Mouse (Mus musculus): Measurements from ENCODE around the gene Echs1.

Gene Echs1

GRCm38 (mm10) chr7:140115583-140116328 lies 520 bp downstream of the Echs1 start, which contains the start of gene Paox:
Paox (plus strand) TSS chr7:140115799.
- DNase-seq (ENCODE audit: low spot score in 2 of 2) = no peak

DNA sequence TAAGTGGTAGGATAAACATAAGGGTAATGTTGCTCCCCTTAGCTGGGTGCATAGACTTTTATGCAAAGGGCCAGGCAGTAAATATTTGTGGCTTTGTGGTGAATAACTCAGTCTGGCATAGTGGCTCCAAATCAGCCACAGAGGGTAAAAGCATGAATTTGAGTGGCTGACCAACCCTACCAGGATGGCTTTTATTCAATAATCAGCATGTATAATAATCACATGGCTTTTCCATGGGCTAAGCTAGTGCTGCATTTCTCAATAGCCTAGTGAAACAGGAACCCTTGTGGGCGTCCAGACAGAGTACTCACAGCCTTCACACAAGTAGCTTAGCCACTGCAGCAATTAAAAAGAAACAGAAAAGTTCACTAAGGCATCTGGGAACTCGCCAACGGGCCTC lies 4.3 kb downstream of the Echs1 start:
- no peak for DNase-seq (ENCODE audit: low spot score in 2 of 2)

- DNase-seq (ENCODE audit: low spot score in 2 of 2) = no peak
Observed at GRCm38 (mm10) chr7:140104009-140104408, 12.3 kb downstream of the Echs1 start.

GRCm38 (mm10) chr7:140101993-140102860 lies 14.0 kb downstream of the Echs1 start, which contains the start of gene Fuom:
Fuom (minus strand) TSS chr7:140102441.
- DNase-seq (ENCODE audit: low spot score in 2 of 2) = peak; percentile 85 to 89

GRCm38 (mm10) chr7:140101498-140101897 lies 14.8 kb downstream of the Echs1 start:
- DNase-seq (ENCODE audit: low spot score in 2 of 2) = no peak

GRCm38 (mm10) chr7:140098466-140098865 lies 17.8 kb downstream of the Echs1 start:
- no peak for DNase-seq (ENCODE audit: low spot score in 2 of 2)

- DNase-seq (ENCODE audit: low spot score in 2 of 2) = no peak
Observed at GRCm38 (mm10) chr7:140096055-140096454, 20.2 kb downstream of the Echs1 start.

- DNase-seq (ENCODE audit: low spot score in 2 of 2) = no peak
Observed at GRCm38 (mm10) chr7:140095556-140095955, 20.7 kb downstream of the Echs1 start.

- DNase-seq (ENCODE audit: low spot score in 2 of 2) = peak; percentile 43 to 50
Observed at GRCm38 (mm10) chr7:140094954-140095353, 21.3 kb downstream of the Echs1 start.

GRCm38 (mm10) chr7:140092924-140093528 lies 23.2 kb downstream of the Echs1 start, which contains the start of gene Prap1:
Prap1 (plus strand) TSS chr7:140093395.
- no peak for DNase-seq (ENCODE audit: low spot score in 2 of 2)

GRCm38 (mm10) chr7:140090601-140091000 lies 25.7 kb downstream of the Echs1 start:
- DNase-seq (ENCODE audit: low spot score in 2 of 2) = no peak

- DNase-seq (ENCODE audit: low spot score in 2 of 2) = no peak
Observed at GRCm38 (mm10) chr7:140082242-140082678, 34.0 kb downstream of the Echs1 start, which contains the start of gene Caly. Caly (minus strand) TSS chr7:140082548.

- no peak for DNase-seq (ENCODE audit: low spot score in 2 of 2)
Observed at GRCm38 (mm10) chr7:140081408-140082241, 34.7 kb downstream of the Echs1 start.

DNA sequence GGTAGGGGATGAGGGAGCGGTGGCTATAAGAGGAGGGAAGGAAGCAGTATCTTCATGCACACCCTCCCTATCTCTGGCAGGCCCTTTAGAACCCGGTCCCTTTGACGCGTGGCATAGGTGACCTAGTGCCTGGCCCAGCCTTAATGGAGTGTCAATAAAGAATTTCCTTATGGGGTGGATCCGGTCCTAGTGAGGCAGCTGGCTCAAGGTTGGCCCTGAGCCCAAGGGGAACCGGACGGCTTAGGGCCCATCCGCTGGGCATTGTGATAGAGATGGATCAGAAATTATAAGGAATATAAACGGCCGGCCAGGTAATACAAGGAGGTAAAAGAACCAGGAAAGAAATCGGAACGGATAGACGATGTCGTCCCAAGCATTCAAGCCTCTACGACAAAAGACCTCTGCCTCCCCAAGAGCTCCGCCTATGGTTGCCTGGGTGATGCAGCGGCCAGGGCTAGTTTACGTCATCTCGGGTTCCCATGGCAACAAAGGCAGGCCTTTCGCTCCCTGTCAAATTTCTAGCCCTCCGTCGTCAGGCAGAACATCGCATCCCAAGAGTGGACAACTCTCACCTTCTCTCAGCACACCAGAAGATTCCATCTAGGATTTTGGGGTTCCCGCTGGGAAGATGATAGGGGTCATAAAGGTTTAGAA lies 35.6 kb downstream of the Echs1 start:
- DNase-seq (ENCODE audit: low spot score in 2 of 2) = no peak

- no peak for DNase-seq (ENCODE audit: low spot score in 2 of 2)
Observed at GRCm38 (mm10) chr7:140078711-140079110, 37.6 kb downstream of the Echs1 start.

DNA sequence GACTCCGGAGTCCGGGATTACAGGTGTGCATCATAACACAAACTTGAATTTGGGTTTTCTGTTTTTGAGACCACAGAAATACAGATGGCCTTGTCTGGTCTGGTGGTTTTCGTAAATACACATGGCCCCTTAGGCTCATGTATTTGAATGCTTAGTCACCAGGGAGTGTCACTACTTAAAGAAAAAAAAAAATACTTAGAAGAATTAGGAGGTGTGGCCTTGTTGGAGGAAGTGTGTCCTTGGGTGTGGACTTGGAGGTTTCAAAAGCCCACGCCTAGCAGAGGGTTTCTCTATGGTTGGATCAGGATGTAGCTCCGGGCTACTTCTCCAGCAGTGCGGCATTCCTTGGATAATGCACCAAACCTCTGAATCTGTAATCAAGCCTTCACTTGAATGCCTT lies 38.6 kb downstream of the Echs1 start:
- DNase-seq (ENCODE audit: low spot score in 2 of 2) = no peak

GRCm38 (mm10) chr7:140070042-140070711 lies 46.1 kb downstream of the Echs1 start:
- no peak for DNase-seq (ENCODE audit: low spot score in 2 of 2)

DNA sequence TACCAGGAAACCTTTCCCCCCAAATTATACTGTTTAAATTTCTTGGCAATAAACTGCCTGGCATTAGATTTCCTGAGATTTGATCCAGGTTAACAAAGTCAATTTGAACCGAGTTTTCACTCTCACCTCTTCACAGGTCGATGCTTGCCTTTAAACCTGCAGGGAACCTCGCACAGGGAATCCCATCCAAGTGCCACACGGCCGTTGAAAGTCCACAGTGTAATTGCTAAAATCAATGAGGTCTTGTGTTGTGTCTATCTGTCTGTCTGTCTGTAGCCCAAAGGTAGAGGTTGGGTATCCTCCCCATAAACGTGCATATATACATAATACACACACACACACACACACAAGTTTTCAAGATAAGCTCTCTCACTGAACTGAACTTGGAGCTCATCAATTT lies 48.9 kb downstream of the Echs1 start:
- DNase-seq (ENCODE audit: low spot score in 2 of 2) = no peak

DNA sequence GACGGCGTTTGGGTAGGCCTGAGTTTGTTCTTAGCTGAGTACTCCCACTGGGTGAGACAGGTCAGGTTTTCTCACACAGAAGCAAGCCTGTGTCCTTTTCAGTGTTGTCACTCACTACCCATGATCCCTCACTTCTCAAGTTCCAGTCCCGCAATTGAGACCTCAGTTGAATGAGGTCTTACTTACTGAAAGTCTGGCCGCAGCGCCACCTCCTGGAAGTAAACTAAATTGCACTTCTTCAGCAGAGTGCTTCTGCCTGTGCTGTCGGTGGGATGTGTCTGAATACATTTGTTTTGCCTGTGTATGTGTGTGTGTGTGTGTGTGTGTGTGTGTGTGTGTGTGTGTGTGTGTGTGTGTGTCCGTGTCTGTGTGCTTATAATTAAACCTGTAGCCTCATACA lies 53.2 kb downstream of the Echs1 start:
- peak in 1 of 2 experiments; percentile 56 for DNase-seq (ENCODE audit: low spot score in 2 of 2)

DNA sequence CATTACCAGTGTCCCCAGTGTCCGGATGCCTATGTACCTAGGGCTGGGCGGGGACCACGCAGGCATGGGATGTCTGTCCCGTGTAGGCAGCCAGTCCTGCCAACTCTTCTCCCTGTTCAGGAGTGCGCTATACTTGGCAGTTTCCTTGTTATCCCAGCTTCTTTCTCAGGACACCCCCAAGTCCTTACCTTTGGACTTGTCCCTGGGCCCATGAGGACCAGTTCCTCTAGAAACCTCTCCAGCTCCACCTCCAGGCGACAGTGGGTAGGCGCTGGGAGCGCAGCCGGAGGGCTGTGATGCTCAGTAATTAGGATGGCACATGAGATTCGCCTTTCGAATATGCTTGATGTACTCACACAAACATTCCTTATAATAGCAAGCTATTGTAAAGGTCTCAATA lies 54.0 kb downstream of the Echs1 start:
- peak in 1 of 2 experiments; percentile 47 for DNase-seq (ENCODE audit: low spot score in 2 of 2)

Measured in urinary bladder, adult 18-20 months (tissue).